Mouse (Mus musculus): ENCODE data around the gene Lpar6.

Gene Lpar6

GRCm38 (mm10) chr14:73237848-73238321 lies at the start of gene Lpar6:
Gene Lpar6, plus strand, starts transcription at chr14:73237895.
- DNase-seq (ENCODE audit: low read depth, low spot score): peak; percentile 92

DNA sequence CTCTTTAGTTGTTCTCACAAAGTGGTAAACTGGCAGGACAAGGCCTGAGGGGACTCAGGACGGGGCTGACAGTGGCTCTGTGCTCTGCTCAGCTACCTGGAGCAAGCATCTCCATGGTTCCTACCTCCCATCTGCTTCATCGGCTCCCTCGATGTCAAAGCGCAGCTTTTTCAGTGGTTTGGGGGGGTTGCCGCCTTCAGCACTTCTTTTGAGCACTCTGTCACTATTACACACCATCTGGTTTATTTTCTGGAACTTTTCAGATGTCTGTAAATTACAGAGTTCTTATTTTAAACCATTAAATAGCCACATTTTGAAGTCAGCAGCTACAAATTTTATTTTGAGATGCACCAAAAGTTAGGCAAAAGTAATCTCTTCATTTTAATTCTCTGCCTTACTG lies 38.6 kb upstream of the Lpar6 start:
- no peak for DNase-seq (ENCODE audit: low read depth, low spot score)

DNA sequence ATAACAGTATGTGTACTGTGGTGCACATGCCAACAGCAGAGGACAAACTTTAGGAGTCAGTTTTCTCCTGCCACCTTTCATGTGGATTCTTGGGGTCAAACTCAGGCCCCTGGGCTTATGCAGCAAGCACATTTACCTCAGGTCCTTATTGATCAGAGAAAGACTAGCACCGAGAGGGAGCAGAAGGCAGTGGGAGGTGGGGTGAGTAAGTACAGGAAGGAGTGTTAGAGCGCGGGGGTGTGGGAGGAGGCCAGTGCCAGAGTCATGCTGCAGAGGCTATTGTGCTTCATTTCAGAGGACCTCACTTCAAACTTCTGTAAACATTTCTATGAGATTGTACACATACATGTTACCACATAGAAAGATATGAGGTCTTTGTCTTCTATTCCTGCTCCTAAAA lies 36.2 kb upstream of the Lpar6 start:
- no peak for DNase-seq (ENCODE audit: low read depth, low spot score)

- DNase-seq (ENCODE audit: low read depth, low spot score): no peak
These were observed 33.7 kb upstream of the Lpar6 start for GRCm38 (mm10) chr14:73204016-73204415.

GRCm38 (mm10) chr14:73209262-73209661 lies 28.4 kb upstream of the Lpar6 start:
- DNase-seq (ENCODE audit: low read depth, low spot score): no peak

GRCm38 (mm10) chr14:73210196-73210595 lies 27.5 kb upstream of the Lpar6 start:
- DNase-seq (ENCODE audit: low read depth, low spot score): no peak

- no peak for DNase-seq (ENCODE audit: low read depth, low spot score)
These were observed 26.2 kb upstream of the Lpar6 start for GRCm38 (mm10) chr14:73211477-73211876.

DNA sequence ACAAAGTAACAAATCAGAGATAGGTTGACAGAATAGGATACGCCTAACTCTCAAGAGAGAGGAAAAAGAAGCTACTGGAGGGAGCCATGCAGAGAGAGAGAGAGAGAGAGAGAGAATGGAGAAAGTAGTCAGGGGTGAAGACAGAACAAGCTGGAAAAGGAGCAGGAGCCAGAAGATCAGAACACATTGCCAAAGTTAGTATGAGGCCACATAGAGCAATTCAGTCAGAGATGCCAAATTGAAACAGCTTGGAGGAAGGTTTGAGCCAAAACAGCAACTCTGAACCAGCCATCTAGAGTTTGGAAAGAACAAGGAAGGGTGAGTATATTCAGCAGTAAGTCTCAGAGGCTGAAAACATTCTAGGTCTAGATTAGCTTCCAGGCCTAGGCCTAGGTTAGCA lies 20.6 kb upstream of the Lpar6 start:
- no peak for DNase-seq (ENCODE audit: low read depth, low spot score)

GRCm38 (mm10) chr14:73222316-73222970 lies 15.3 kb upstream of the Lpar6 start:
- DNase-seq (ENCODE audit: low read depth, low spot score): no peak

GRCm38 (mm10) chr14:73226346-73226745 lies 11.3 kb upstream of the Lpar6 start:
- DNase-seq (ENCODE audit: low read depth, low spot score): no peak

- DNase-seq (ENCODE audit: low read depth, low spot score): no peak
These were observed 10.8 kb upstream of the Lpar6 start for GRCm38 (mm10) chr14:73226849-73227248.

DNA sequence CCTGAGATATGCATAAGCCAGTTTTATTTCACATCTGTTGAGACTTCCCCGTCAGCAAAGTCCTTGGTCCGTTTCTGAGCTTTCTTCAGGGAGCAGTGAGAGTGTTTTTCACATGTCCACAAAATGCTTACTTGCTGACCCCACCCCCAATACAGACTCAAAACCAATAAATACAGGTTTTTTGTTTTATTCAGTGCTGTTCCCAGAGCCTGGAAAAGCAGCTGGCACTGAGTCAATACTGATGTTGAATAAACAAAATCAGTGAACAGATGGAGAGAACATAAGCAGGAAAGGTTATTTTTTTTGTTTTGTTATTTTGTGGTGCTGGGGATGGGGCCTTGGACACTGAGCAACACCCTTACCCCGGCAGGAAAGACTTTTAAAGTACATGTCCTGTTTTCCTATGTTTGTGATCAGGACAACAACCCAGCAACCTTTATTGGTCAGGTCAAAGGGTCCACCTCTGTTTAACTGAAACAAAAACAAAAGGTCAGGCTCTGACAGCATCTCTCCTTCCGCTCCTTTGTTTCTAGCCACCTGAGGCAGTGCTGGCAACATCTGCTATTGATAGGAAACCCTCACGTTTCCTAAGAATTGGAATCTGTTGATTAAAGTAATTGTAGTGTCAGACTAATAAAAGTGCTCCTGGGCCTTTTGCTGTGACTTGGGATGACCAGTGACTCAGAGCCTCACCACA lies 6.3 kb upstream of the Lpar6 start:
- peak; percentile 38 for DNase-seq (ENCODE audit: low read depth, low spot score)

GRCm38 (mm10) chr14:73234468-73235031 lies 3.1 kb upstream of the Lpar6 start:
- DNase-seq (ENCODE audit: low read depth, low spot score): peak; percentile 66

- peak; percentile 68 for DNase-seq (ENCODE audit: low read depth, low spot score)
These were observed 979 bp downstream of the Lpar6 start for GRCm38 (mm10) chr14:73238498-73239250.

DNA sequence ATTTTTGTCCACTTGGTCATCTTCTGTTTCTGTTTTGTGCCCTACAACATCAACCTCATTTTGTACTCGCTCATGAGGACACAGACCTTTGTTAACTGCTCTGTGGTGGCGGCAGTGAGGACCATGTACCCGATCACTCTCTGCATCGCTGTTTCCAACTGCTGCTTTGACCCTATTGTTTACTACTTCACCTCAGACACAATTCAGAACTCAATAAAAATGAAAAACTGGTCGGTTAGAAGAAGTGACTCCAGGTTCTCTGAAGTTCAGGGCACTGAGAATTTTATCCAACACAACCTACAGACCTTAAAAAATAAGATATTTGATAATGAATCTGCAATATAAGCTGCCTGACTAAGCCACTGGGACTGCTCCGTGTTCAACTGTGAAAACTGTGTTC lies 1.6 kb downstream of the Lpar6 start:
- DNase-seq (ENCODE audit: low read depth, low spot score): peak; percentile 58

- DNase-seq (ENCODE audit: low read depth, low spot score): peak; percentile 23
These were observed 2.2 kb downstream of the Lpar6 start for GRCm38 (mm10) chr14:73239857-73240256.

DNA sequence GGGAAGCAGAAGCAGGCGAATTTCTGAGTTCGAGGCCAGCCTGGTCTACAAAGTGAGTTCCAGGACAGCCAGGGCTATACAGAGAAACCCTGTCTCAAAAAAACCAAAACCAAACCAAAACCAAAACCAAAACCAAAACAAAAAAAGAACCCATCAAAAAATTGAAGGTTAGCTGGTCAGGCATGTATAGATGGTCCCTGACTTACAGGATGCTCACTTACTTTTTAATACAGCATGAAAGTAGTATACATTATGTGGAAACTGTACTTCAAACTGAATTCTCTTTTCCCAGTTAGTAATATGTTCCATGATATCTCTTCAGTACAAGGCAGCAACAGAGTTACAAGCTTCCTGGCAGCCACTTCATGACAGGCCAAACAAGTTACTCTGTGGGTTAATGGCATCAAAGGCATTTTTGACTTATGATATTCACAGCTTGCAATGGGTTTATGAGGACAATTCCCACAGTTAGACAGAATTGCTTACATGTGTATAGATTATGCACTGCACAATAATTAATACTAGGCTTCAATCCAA lies 6.4 kb downstream of the Lpar6 start:
- no peak for DNase-seq (ENCODE audit: low read depth, low spot score)

DNA sequence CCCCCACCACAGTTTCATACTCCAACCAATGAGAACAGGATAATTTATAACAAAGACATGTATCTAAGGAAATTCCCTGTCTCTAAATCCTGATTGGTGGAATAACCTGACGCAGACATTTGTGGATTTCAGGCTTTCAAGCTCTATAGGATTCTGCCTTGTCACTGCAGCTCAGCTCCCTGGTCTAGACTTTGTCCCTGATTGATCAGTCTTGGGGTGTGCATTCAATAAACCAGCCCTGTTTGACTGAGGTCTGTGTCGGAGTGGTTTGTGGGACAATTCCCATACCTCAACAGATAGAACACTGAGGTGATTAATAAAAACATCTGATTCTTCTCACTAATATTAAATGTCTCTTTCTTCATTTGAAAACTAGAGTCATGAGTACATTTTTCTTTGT lies 12.4 kb downstream of the Lpar6 start:
- DNase-seq (ENCODE audit: low read depth, low spot score): no peak

GRCm38 (mm10) chr14:73252276-73252675 lies 14.6 kb downstream of the Lpar6 start:
- DNase-seq (ENCODE audit: low read depth, low spot score): no peak

DNA sequence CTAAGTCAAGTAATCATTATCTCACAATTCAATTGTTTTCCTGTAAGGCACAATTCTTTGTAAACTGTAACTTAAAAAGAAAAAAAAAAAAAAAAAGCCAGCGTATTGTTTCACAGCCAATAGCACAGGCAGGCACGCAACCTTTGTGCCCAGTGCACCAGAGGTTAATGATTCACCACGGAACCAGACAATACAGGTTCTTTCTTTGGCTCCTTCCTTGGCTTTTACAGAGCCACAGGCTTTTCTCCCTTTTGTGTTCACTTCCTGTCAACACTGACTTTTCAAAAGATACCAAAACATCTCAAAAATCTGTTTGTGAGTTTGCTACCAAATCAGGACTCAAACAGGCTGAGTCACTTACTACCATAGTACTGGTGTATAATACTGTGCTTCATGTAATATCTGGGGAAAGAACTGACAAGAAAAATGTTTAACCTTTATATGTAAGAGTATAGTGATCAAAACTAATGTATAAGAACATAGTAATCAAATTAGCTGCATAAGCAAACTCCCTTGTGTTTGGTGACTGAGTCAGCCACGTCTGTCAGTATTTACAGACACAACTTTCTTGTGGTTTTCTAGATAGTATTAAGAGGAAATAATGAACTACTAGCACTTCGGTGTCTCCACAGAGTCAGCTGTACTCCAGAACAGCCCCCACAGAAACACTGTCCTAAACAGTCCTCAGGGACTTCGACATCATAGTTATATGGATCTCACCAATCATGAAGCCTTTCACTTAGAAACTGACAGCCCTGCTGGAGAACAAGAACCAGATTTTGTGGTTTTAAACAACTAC lies 16.0 kb downstream of the Lpar6 start:
- DNase-seq (ENCODE audit: low read depth, low spot score): peak; percentile 46

- no peak for DNase-seq (ENCODE audit: low read depth, low spot score)
These were observed 16.7 kb downstream of the Lpar6 start for GRCm38 (mm10) chr14:73254412-73254811.
